Mouse (Mus musculus): Measurements from ENCODE around the gene Man1a.

DNA sequence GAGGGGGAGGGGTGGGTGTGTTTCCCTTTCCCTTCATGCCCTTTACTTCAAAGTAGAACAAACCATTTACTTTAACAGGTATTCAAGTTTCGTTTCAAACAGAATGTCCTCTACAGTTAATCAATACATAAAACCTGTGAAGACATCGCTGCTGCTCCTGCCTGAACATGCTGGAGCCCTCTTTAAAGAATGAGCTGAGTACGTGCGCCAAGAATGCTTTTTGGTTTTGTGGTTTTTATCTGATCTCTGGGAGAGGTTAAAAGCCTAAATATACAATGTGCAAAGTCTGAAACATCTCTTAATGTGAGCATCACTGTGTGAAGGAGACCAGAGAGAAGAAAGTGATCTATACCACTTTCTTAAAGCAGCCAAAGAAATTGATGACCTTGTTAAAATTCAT is 186.9 kb downstream of the Man1a start:
- TF ChIP-seq POLR2A (IDR thresholded peaks at IDR 0.05; ENCODE audit: borderline replicate concordance, insufficient read depth, low read length) (no peak), CTCF (IDR thresholded peaks at IDR 0.05; ENCODE audit: borderline replicate concordance, insufficient read depth, low read depth, low read length) (no peak)

All from cerebellum, adult 2 months (tissue).